Mouse (Mus musculus) forebrain, embryonic 15.5 days (tissue): ENCODE measurements around the gene Pax6. TPM values are rescaled to one million over a fixed set of nuclear protein-coding genes. Genes with fewer than 3 reads are reported as not detected.

Source experiments
- ATAC-seq: fragments of 200-750 bp; cut with Nextera tagmentation; replicated peaks from 2 replicates; pipeline ENCODE4 v1.8.0; 2017; ENCODE audit warnings: mild to moderate bottlenecking, moderate TSS enrichment, moderate library complexity
- H3K27ac ChIP-seq: fragments of 300-500 bp; sonication (generic); replicated peaks from 2 replicates; pipeline ENCODE4 v1.5.1; 2015; ENCODE audit warnings: mild to moderate bottlenecking, inconsistent platforms
- H3K27me3 ChIP-seq: fragments of 300-500 bp; sonication (generic); 2 replicates; pipeline ENCODE4 v1.6.1; 2015; ENCODE audit warnings: inconsistent platforms
- H3K36me3 ChIP-seq: fragments of 300-500 bp; sonication (generic); 2 replicates; pipeline ENCODE4 v1.6.1; 2015; ENCODE audit warnings: mild to moderate bottlenecking, inconsistent platforms
- H3K4me1 ChIP-seq: fragments of 300-500 bp; sonication (generic); 2 replicates; pipeline ENCODE4 v1.6.1; 2015; ENCODE audit warnings: inconsistent platforms
- H3K4me2 ChIP-seq: fragments of 300-500 bp; sonication (generic); replicated peaks from 2 replicates; pipeline ENCODE4 v1.6.1; 2015; ENCODE audit warnings: mild to moderate bottlenecking, inconsistent platforms
- H3K4me3 ChIP-seq: fragments of 300-500 bp; sonication (generic); 2 replicates; pipeline ENCODE4 v1.5.1; 2015; ENCODE audit warnings: mild to moderate bottlenecking, inconsistent platforms
- H3K9ac ChIP-seq: fragments of 300-500 bp; sonication (generic); replicated peaks from 2 replicates; pipeline ENCODE4 v1.6.1; 2015; ENCODE audit warnings: mild to moderate bottlenecking, inconsistent platforms
- H3K9me3 ChIP-seq: fragments of 300-500 bp; sonication (generic); 2 replicates; pipeline ENCODE4 v1.6.1; 2016; ENCODE audit warnings: inconsistent platforms
- WGBS: fragments of 180-500 bp; shearing (Covaris S2); methylation state at CpG from one replicate; pipeline ENCODE4 v1.1.7; 2015; ENCODE audit warnings: mixed read lengths; 5-methylcytosine and 5-hydroxymethylcytosine counted together
- polyA plus RNA-seq: library from polyadenylated mRNA; unstranded; fragments of >200 nt; fragmentation: Nextera tagmentation; extraction: Ambion mirVana; gene quantifications from 2 replicates; pipeline ENCODE4 v1.2.1, GENCODE M21; 2015

The Pax6 gene
- polyA plus RNA-seq, 1 experiment from 2014 or later = 45.0 TPM

GRCm38 (mm10) chr2:105673054-105673453 lies 4.4 kb downstream of the Pax6 start:
- ATAC-seq = no peak
- Histone ChIP-seq H3K9ac (peak overlapping the region; percentile 44), H3K27me3 (peaks cover 40% of the 10 kb centered on the region)

GRCm38 (mm10) chr2:105673631-105674060 lies 4.9 kb downstream of the Pax6 start:
- H3K27me3 ChIP-seq = peaks cover 34% of the 10 kb centered on the region
- peak overlapping the region; percentile 88 for H3K27ac ChIP-seq
- no peaks in the 10 kb centered on the region for H3K36me3 ChIP-seq
- WGBS = 9% methylated on average over 10 of the region's 10 CpGs
- peak overlapping the region; percentile 58 for H3K4me3 ChIP-seq
- H3K4me2 ChIP-seq = peak overlapping the region; percentile 83
- H3K9me3 ChIP-seq = no peaks in the 10 kb centered on the region
- peaks cover 54% of the 10 kb centered on the region for H3K4me1 ChIP-seq
- peak overlapping the region; percentile 39 for H3K9ac ChIP-seq
- no peak for ATAC-seq

More at GRCm38 (mm10) chr2:105673054-105673453, 4.4 kb downstream of the Pax6 start:
- Histone ChIP-seq H3K4me1 (peaks cover 60% of the 10 kb centered on the region), H3K36me3 (no peaks in the 10 kb centered on the region), H3K4me3 (peak overlapping the region; percentile 58), H3K4me2 (peak overlapping the region; percentile 83), H3K9me3 (no peaks in the 10 kb centered on the region), H3K27ac (peak overlapping the region; percentile 88)
- WGBS = 5% methylated on average over 6 of the region's 6 CpGs

- Histone ChIP-seq H3K9ac (peak overlapping the region; percentile 78), H3K4me1 (peaks cover 50% of the 10 kb centered on the region), H3K36me3 (no peaks in the 10 kb centered on the region), H3K27me3 (peaks cover 31% of the 10 kb centered on the region), H3K4me3 (peak overlapping the region; percentile 58), H3K9me3 (no peaks in the 10 kb centered on the region), H3K4me2 (peak overlapping the region; percentile 83), H3K27ac (peak overlapping the region; percentile 88)
- WGBS = 4% methylated on average over 36 of the region's 36 CpGs
- peak; percentile 4; the same call in 1 of the 2 replicates for ATAC-seq
Observed at GRCm38 (mm10) chr2:105674061-105674874, 5.6 kb downstream of the Pax6 start.

DNA sequence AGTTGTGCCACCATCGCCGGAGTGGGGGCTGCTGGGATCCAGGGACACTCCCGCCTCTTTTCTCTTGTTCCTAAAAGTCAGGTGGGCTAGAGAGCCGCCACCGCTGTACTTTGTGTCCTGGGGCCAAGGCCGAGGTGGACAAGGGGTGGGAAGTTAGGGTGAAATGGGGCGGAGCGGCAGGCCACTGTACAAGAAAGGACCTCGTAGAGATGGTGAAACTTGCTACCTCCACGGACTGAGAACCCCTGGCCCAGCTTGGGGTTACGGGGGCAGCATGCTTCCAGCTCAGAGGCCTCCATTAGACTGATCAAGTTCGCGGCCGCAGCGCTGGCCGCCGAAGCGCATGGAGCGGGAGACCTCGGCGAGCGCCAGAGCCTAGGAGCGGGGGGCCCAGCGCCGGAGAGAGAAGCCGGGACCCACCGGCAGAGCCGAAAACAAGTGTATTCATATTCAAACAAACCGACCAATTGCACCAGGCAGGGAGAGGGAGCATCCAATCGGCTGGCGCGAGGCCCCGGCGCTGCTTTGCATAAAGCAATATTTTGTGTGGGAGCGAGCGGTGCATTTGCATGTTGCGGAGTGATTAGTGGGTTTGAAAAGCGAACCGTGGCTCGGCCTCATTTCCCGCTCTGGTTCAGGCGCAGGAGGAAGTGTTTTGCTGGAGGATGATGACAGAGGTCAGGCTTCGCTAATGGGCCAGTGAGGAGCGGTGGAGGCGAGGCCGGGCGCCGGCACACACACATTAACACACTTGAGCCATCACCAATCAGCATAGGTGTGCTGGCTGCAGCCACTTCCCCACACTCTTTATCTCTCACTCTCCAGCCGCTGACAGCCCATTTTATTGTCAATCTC lies 6.4 kb downstream of the Pax6 start:
- WGBS = under 1% methylated on average over 49 of the region's 49 CpGs
- ATAC-seq = peak; percentile 92
- Histone ChIP-seq H3K9me3 (no peaks in the 10 kb centered on the region), H3K36me3 (no peaks in the 10 kb centered on the region), H3K4me3 (peak overlapping the region; percentile 58), H3K4me1 (peaks cover 46% of the 10 kb centered on the region), H3K4me2 (peak overlapping the region; percentile 83), H3K27ac (peak overlapping the region; percentile 88), H3K27me3 (peaks cover 27% of the 10 kb centered on the region), H3K9ac (peak overlapping the region; percentile 78)

- H3K9me3 ChIP-seq = no peaks in the 10 kb centered on the region
- H3K27me3 ChIP-seq = peaks cover 27% of the 10 kb centered on the region
- H3K27ac ChIP-seq = peak overlapping the region; percentile 88
- peak overlapping the region; percentile 58 for H3K4me3 ChIP-seq
- 0% methylated on average over 11 of the region's 11 CpGs for WGBS
- peak overlapping the region; percentile 78 for H3K9ac ChIP-seq
- no peak for ATAC-seq
- peak overlapping the region; percentile 83 for H3K4me2 ChIP-seq
- no peaks in the 10 kb centered on the region for H3K36me3 ChIP-seq
- peaks cover 46% of the 10 kb centered on the region for H3K4me1 ChIP-seq
Observed at GRCm38 (mm10) chr2:105675730-105676079, 7.0 kb downstream of the Pax6 start.

GRCm38 (mm10) chr2:105676080-105676908 lies 7.6 kb downstream of the Pax6 start:
- H3K9me3 ChIP-seq = no peaks in the 10 kb centered on the region
- H3K36me3 ChIP-seq = no peaks in the 10 kb centered on the region
- under 1% methylated on average over 77 of the region's 77 CpGs for WGBS
- peak overlapping the region; percentile 83 for H3K4me2 ChIP-seq
- no peak for ATAC-seq
- H3K4me1 ChIP-seq = peaks cover 52% of the 10 kb centered on the region
- peak overlapping the region; percentile 58 for H3K4me3 ChIP-seq
- peaks cover 24% of the 10 kb centered on the region for H3K27me3 ChIP-seq
- H3K27ac ChIP-seq = peak overlapping the region; percentile 88
- peak overlapping the region; percentile 78 for H3K9ac ChIP-seq

DNA sequence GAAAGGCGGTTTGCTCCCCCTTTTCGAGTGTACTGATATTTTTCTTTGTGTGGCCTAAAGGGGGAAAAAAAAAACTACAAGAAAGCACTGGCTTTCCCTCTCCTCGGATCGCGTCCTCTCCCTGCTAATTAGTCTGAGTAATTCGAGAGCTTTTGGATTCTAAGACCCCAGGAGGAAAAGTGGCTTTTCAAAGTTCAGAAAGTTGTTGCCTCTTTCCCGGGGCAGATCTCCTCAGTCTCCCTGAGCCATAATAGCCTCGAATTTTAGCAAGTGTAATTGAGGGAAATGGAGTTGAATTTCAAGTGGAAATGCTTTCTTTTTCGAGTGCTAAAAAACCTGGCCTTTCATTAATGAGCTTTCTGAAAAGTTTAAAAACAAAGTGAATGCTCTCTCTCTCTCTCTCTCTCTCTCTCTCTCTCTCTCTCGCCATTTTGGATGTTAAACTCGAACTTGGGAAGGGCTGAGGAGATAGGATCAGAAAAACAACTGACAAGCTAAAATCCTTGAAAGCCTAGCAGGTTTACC lies 8.3 kb downstream of the Pax6 start:
- Histone ChIP-seq H3K27me3 (peaks cover 19% of the 10 kb centered on the region), H3K4me1 (peaks cover 55% of the 10 kb centered on the region), H3K36me3 (no peaks in the 10 kb centered on the region), H3K27ac (peak overlapping the region; percentile 88), H3K9ac (peak overlapping the region; percentile 78), H3K4me3 (peak overlapping the region; percentile 58), H3K9me3 (no peaks in the 10 kb centered on the region), H3K4me2 (peak overlapping the region; percentile 83)
- under 1% methylated on average over 11 of the region's 11 CpGs for WGBS
- no peak for ATAC-seq

GRCm38 (mm10) chr2:105677434-105678105 lies 8.9 kb downstream of the Pax6 start:
- Histone ChIP-seq H3K9me3 (no peaks in the 10 kb centered on the region), H3K36me3 (no peaks in the 10 kb centered on the region), H3K4me3 (peak overlapping the region; percentile 58), H3K9ac (peak overlapping the region; percentile 78), H3K4me1 (peaks cover 59% of the 10 kb centered on the region), H3K4me2 (peak overlapping the region; percentile 83), H3K27ac (peak overlapping the region; percentile 88), H3K27me3 (peaks cover 19% of the 10 kb centered on the region)
- no peak for ATAC-seq
- WGBS = 3% methylated on average over 11 of the region's 11 CpGs

- peak overlapping the region; percentile 58 for H3K4me3 ChIP-seq
- H3K9ac ChIP-seq = peak overlapping the region; percentile 44
- peaks cover 13% of the 10 kb centered on the region for H3K27me3 ChIP-seq
- no peak for ATAC-seq
- peaks cover 62% of the 10 kb centered on the region for H3K4me1 ChIP-seq
- H3K36me3 ChIP-seq = no peaks in the 10 kb centered on the region
- WGBS = 8% methylated on average over 4 of the region's 4 CpGs
- H3K9me3 ChIP-seq = no peaks in the 10 kb centered on the region
- no peak overlapping the region for H3K27ac ChIP-seq
- H3K4me2 ChIP-seq = peak overlapping the region; percentile 50
Observed at GRCm38 (mm10) chr2:105678306-105678705, 9.6 kb downstream of the Pax6 start.

DNA sequence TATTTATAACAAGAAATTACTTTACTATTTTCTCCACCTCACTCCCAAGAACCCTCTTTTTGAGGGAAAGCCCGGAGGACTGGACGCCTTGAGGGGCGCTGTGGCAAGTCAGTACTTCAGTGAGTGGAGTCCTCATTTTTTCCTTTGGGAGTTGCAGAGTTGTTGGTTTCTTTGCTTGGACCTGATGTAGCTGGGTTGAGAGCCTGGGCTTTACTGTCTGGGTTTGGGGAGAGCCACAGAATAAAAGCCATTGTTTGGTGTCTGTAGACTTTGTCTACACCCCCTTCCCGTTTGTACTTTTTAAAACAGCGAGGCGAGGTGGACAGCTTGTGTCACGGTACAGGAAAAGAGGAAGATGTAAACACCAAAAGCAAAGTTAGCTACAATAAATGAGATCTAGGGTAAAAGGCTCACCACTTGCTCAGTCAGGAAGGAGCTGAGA lies 10.2 kb downstream of the Pax6 start:
- Histone ChIP-seq H3K27ac (peak overlapping the region; percentile 74), H3K36me3 (no peaks in the 10 kb centered on the region), H3K9ac (peak overlapping the region; percentile 44), H3K4me2 (peak overlapping the region; percentile 50), H3K4me1 (peaks cover 57% of the 10 kb centered on the region), H3K4me3 (peak overlapping the region; percentile 58), H3K27me3 (peaks cover 10% of the 10 kb centered on the region), H3K9me3 (no peaks in the 10 kb centered on the region)
- ATAC-seq = no peak
- WGBS = 8% methylated on average over 7 of the region's 7 CpGs

DNA sequence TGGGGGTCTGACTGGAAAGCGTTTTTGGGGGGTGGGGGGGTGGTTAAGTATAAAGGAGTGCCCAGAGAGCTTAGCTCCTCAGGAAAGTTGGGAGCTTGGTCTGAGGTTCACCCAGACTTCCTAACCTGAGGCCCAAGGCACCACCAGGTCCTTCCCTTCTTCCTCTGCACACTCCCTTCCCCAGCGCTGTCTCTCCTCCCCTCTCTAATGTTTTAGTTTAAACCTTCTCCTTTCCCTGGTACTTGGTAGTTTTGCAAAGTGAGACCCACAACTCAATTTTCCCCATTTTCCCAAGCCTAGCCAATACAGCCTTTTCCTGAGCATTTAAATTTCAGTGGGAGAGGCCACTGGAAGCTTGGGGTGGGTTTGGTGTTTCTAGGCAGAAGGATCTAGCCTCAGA lies 10.6 kb downstream of the Pax6 start:
- Histone ChIP-seq H3K9ac (peak overlapping the region; percentile 44), H3K4me1 (peaks cover 52% of the 10 kb centered on the region), H3K4me2 (peak overlapping the region; percentile 50), H3K9me3 (no peaks in the 10 kb centered on the region), H3K36me3 (no peaks in the 10 kb centered on the region), H3K4me3 (peak overlapping the region; percentile 58), H3K27ac (peak overlapping the region; percentile 74), H3K27me3 (peaks cover 10% of the 10 kb centered on the region)
- ATAC-seq = no peak
- 17% methylated on average over 2 of the region's 2 CpGs for WGBS
